Mouse (Mus musculus) liver, embryonic 15.5 days (tissue): ENCODE data around the gene Gm21987. TPM values are rescaled to one million over a fixed set of nuclear protein-coding genes. Genes with fewer than 3 reads are reported as not detected.

ENCODE experiments used
- polyA plus RNA-seq: library from polyadenylated mRNA; unstranded; fragments of >200 nt; fragmentation: Nextera tagmentation; extraction: Ambion mirVana; gene quantifications from 2 replicates; pipeline ENCODE4 v1.2.1, GENCODE M21; 2015

Gene Gm21987
- polyA plus RNA-seq, 1 experiment from 2014 or later = not detected

Other genes with a start within 250 kb of the Gm21987 start
- gene Nr1i2, start 52.2 kb upstream of the Gm21987 start, polyA plus RNA-seq = 4.8 and 5.3 TPM in 2 replicates
- 0.03 and 0.05 TPM in 2 replicates for gene Maats1, start 4.9 kb upstream of the Gm21987 start, polyA plus RNA-seq
- 202 and 255 TPM in 2 replicates for gene Cox17, start within 50 bp of the Gm21987 start, polyA plus RNA-seq
- gene Popdc2, start 15.2 kb downstream of the Gm21987 start, polyA plus RNA-seq = 22.8 and 23.6 TPM in 2 replicates
- gene Pla1a, start 86.1 kb downstream of the Gm21987 start, polyA plus RNA-seq = 27.2 and 30.5 TPM in 2 replicates
- gene Adprh, start 105.7 kb downstream of the Gm21987 start, polyA plus RNA-seq = 29.4 and 32.4 TPM in 2 replicates
- gene Cd80, start 108.5 kb downstream of the Gm21987 start, polyA plus RNA-seq = 0.21 and 0.28 TPM in 2 replicates
- 10.2 and 12.4 TPM in 2 replicates for gene Timmdc1, start 175.6 kb downstream of the Gm21987 start, polyA plus RNA-seq
- gene Poglut1, start 203.2 kb downstream of the Gm21987 start, polyA plus RNA-seq = 7.1 and 7.6 TPM in 2 replicates
- 31.4 and 38.1 TPM in 2 replicates for gene Tmem39a, start 211.7 kb downstream of the Gm21987 start, polyA plus RNA-seq